Mouse (Mus musculus) intestine, embryonic 16.5 days (tissue): Measurements from ENCODE around the gene Syn2. TPM values are rescaled to one million over a fixed set of nuclear protein-coding genes. Genes with fewer than 3 reads are reported as not detected.

Experiments
- ATAC-seq: fragments of 200-750 bp; cut with Nextera tagmentation; 2 replicates; pipeline ENCODE4 v1.8.0; 2017; ENCODE audit warnings: moderate TSS enrichment, moderate library complexity
- H3K27ac ChIP-seq: fragments of 300-500 bp; sonication (generic); 2 replicates; pipeline ENCODE4 v1.5.1; 2014; ENCODE audit warnings: mild to moderate bottlenecking, low read length
- H3K27me3 ChIP-seq: fragments of 300-500 bp; sonication (generic); replicated peaks from 2 replicates; pipeline ENCODE4 v1.6.1; 2014; ENCODE audit warnings: low read length, control low read depth, mixed read lengths; ENCODE audit not compliant: control insufficient read depth, insufficient read depth
- H3K36me3 ChIP-seq: fragments of 300-500 bp; sonication (generic); 2 replicates; pipeline ENCODE4 v1.6.1; 2014; ENCODE audit warnings: low read length, control low read depth; ENCODE audit not compliant: control insufficient read depth, insufficient read depth
- H3K4me1 ChIP-seq: fragments of 300-500 bp; sonication (generic); 2 replicates; pipeline ENCODE4 v1.6.1; 2014; ENCODE audit warnings: low read length, control low read depth, mixed read lengths; ENCODE audit not compliant: control insufficient read depth, insufficient read depth
- H3K4me2 ChIP-seq: fragments of 300-500 bp; sonication (generic); 2 replicates; pipeline ENCODE4 v1.6.1; 2014; ENCODE audit warnings: low read depth, low read length, control low read depth
- H3K4me3 ChIP-seq: fragments of 300-500 bp; sonication (generic); 2 replicates; pipeline ENCODE4 v1.5.1; 2014; ENCODE audit warnings: mild to moderate bottlenecking, low read length
- H3K9ac ChIP-seq: fragments of 300-500 bp; sonication (generic); 2 replicates; pipeline ENCODE4 v1.6.1; 2014; ENCODE audit warnings: low read depth, low read length
- H3K9me3 ChIP-seq: fragments of 300-500 bp; sonication (generic); 2 replicates; pipeline ENCODE4 v1.6.1; 2016; ENCODE audit warnings: low read length, control low read depth; ENCODE audit not compliant: control insufficient read depth
- WGBS: fragments of 180-500 bp; shearing (Covaris S2); extraction: QIAGEN DNeasy Blood & Tissue Kit; methylation state at CpG from one replicate; pipeline ENCODE4 v1.1.7; 2014; 5-methylcytosine and 5-hydroxymethylcytosine counted together
- microRNA-seq: library from miRNA; unstranded; fragments of <30 nt; microRNA quantifications from one replicate; pipeline ENCODE4, GENCODE M21; 2016
- polyA plus RNA-seq: library from polyadenylated mRNA; unstranded; fragments of >200 nt; fragmentation: Nextera tagmentation; extraction: Ambion mirVana; gene quantifications from 2 replicates; pipeline ENCODE4 v1.2.1, GENCODE M21; 2015

Gene Syn2
- polyA plus RNA-seq, 1 experiment from 2014 or later = 0.89 TPM

DNA sequence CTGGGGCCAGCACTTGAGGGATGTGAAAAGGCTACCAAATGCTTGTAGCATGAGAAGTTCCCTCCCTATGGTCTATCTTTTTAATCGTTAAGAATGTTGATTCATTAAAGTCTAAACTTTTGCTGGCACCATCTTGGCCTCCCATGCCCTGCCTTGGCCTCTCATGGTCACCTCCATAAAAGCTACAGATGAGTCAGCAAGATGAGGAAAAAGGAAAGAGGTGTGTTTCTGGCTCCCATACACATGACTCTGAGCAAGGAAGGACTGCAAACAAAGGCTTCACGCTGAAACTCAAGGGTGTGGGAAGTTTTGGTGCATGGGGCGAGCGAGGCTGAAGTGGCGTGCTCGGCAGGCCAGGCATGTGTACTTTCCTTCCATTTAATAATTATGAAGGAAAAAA lies 184.1 kb downstream of the Syn2 start:
- Histone ChIP-seq H3K4me2 (no peak overlapping the region), H3K9ac (no peak overlapping the region), H3K9me3 (no peaks in the 10 kb centered on the region), H3K4me1 (peaks cover 10% of the 10 kb centered on the region), H3K27ac (no peak overlapping the region), H3K27me3 (no peaks in the 10 kb centered on the region), H3K36me3 (no peaks in the 10 kb centered on the region), H3K4me3 (no peak overlapping the region)
- ATAC-seq = no peak
- WGBS = 66% methylated on average over 6 of the region's 6 CpGs

DNA sequence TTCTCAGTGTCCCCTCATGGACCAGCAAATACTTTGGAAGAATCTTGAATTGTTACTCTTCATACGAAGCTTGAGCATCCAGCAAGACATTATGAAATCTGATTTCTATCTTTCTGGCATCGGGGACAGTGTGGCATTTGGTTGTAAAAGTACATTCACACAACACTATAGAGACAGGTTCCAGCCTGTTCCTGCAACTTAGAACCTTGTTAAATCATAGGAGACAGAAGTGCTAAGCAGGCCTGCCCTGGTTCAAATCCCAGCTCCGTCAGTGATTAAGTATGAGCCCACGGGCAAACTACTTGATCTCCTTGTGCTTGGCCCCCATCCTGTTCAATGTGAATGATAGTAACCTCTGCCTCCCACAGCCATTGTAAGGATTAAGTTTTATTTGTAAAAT lies 185.0 kb downstream of the Syn2 start:
- Histone ChIP-seq H3K4me2 (no peak overlapping the region), H3K36me3 (no peaks in the 10 kb centered on the region), H3K27me3 (no peaks in the 10 kb centered on the region), H3K4me3 (no peak overlapping the region), H3K9me3 (no peaks in the 10 kb centered on the region), H3K4me1 (peaks cover 6% of the 10 kb centered on the region; the same call in 1 of the 2 replicates), H3K9ac (no peak overlapping the region), H3K27ac (no peak overlapping the region)
- ATAC-seq = no peak
- WGBS = 86% methylated on average over 4 of the region's 4 CpGs

DNA sequence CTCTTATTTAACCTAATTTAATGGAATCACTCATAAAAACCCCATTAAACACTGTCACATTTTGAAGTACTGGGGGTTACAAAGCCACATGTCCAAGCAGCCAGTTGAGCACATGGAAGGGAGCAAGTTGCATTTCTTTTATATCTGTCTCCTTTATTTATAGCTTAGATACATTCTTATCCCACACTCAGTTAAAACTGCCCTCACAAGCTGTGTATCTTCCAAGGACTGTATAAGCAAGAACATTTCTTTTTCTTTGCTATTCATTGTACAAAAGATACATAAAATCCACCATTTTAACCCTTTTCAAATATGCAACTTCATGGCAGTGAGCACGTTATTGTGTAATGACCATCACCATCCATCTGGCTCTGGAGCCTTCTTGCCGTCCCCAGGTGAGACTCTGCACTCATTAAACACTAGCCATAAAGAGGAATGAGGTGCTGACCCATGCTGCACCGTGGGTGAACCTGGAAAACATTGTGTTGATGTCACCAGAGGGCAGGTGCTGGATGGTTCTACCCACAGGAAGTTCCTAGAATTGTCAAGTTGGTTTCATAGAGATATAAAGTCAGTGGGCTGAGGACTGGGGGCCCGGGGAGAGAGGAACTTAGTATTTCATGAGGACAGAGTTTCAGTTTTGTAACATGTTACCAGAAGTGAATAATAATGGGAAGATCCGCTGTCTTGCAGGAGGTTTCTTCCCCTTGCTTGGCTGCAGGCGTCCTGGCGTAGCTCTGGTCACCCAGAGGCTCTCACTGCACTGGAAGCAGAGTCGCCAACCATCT lies 186.4 kb downstream of the Syn2 start:
- WGBS = 77% methylated on average over 8 of the region's 8 CpGs
- Histone ChIP-seq H3K4me1 (peaks cover 4% of the 10 kb centered on the region; the same call in 1 of the 2 replicates), H3K4me2 (no peak overlapping the region), H3K9me3 (no peaks in the 10 kb centered on the region), H3K36me3 (no peaks in the 10 kb centered on the region), H3K27ac (no peak overlapping the region), H3K27me3 (no peaks in the 10 kb centered on the region), H3K4me3 (no peak overlapping the region), H3K9ac (no peak overlapping the region)
- ATAC-seq = no peak

DNA sequence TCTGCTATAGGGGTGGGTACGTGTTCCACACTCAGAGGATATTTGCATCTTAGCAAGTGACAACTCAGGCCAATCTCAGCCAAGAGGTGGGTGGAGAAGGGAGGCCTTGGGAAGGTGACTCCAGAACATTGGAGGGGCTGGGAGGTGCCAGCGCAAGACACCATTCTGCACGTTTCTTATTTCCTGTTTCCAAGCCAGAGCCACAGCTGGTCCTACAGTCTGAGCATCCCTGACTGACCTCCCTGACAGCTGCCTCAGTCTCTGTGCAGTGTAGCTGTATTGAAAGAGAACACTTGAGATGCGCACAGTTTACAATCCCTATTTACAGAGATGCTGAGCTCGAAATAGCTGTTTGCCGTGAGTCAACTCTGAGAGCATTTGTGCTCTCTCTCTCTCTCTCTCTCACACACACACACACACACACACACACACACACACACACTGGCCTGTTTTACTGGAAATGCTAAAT lies 187.2 kb downstream of the Syn2 start:
- WGBS = 59% methylated on average over 6 of the region's 6 CpGs
- Histone ChIP-seq H3K9ac (no peak overlapping the region), H3K4me3 (no peak overlapping the region), H3K9me3 (no peaks in the 10 kb centered on the region), H3K27ac (no peak overlapping the region), H3K36me3 (no peaks in the 10 kb centered on the region), H3K4me1 (peaks cover 3% of the 10 kb centered on the region; the same call in 1 of the 2 replicates), H3K4me2 (no peak overlapping the region), H3K27me3 (no peaks in the 10 kb centered on the region)
- no peak for ATAC-seq

DNA sequence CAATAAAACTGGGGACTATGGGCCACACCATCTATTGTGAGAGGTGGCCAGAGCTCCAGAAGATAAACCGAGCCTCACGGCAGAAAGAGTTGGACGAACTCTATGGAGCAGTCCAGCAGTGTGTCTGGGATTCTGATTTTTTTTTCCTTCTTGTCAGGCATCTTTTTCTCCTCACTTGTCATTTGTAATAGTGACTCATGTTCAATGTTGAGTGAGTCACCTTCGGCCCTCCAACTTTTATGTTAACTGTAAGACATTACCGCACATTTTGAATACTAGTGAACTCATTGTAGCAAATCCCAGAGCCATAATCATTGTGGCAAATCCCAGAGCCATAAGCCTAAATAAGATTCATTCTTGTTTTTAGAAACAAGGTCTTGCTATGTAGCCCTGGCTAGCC lies 188.3 kb downstream of the Syn2 start:
- no peak for ATAC-seq
- H3K27me3 ChIP-seq = no peaks in the 10 kb centered on the region
- no peaks in the 10 kb centered on the region for H3K9me3 ChIP-seq
- H3K4me2 ChIP-seq = no peak overlapping the region
- no peak overlapping the region for H3K9ac ChIP-seq
- peaks cover 3% of the 10 kb centered on the region; the same call in 1 of the 2 replicates for H3K4me1 ChIP-seq
- no peak overlapping the region for H3K4me3 ChIP-seq
- no peak overlapping the region for H3K27ac ChIP-seq
- no peaks in the 10 kb centered on the region for H3K36me3 ChIP-seq
- WGBS = 91% methylated on average over 5 of the region's 5 CpGs

DNA sequence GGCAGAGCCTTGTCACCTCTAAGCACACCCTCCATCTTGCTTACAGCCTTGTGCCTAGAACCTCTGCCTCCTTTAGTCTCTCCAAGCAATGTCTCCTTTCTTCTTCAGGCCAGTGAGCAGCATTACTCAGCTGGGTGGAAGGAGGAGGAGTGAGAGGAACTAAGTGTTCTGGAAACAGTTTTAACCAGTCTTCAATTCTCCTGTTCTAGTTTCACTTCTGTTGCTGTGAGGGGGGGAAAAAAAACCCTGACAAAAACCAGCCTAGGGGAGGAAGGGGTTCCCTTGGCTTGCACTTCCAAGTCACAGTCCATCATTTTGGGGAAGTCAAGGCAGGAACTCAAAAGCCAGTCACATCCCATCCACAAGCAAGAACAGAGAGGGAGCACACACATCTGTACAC lies 196.3 kb downstream of the Syn2 start:
- Histone ChIP-seq H3K36me3 (no peaks in the 10 kb centered on the region), H3K4me1 (peaks cover 7% of the 10 kb centered on the region; the same call in 1 of the 2 replicates), H3K4me2 (no peak overlapping the region), H3K27me3 (no peaks in the 10 kb centered on the region), H3K9ac (no peak overlapping the region), H3K27ac (no peak overlapping the region), H3K9me3 (no peaks in the 10 kb centered on the region), H3K4me3 (no peak overlapping the region)
- no peak for ATAC-seq

Small RNAs within 50 kb of the gene (microRNA-seq; reads per million reads assigned to microRNA genes)
- not detected for gene Gm24767

Other genes starting within 250 kb of the Syn2 start
- gene Vgll4, start 164.9 kb upstream of the Syn2 start, polyA plus RNA-seq = 66.1 and 75.7 TPM in 2 replicates
- gene Tamm41, start 97.0 kb upstream of the Syn2 start, polyA plus RNA-seq = 58.7 and 66.8 TPM in 2 replicates
- gene Gm17482, start 92.4 kb downstream of the Syn2 start, polyA plus RNA-seq = not detected in 2 replicates
- 0.33 and 0.55 TPM in 2 replicates for gene Timp4, start 117.3 kb downstream of the Syn2 start, polyA plus RNA-seq
- gene Pparg, start 226.0 kb downstream of the Syn2 start, polyA plus RNA-seq = 13.4 and 13.9 TPM in 2 replicates